Mouse (Mus musculus) stomach, postnatal 0 days (tissue): ENCODE measurements around the gene Nsmce4a.

Experiments
- CTCF ChIP-seq: IDR thresholded peaks from 2 replicates; pipeline ENCODE4 v1.5.1; 2016; ENCODE audit warnings: antibody characterized with exemption, low read depth, mild to moderate bottlenecking, moderate library complexity
- EP300 ChIP-seq: optimal IDR thresholded peaks from 2 replicates; pipeline ENCODE3; 2016; ENCODE audit warnings: antibody characterized with exemption

DNA sequence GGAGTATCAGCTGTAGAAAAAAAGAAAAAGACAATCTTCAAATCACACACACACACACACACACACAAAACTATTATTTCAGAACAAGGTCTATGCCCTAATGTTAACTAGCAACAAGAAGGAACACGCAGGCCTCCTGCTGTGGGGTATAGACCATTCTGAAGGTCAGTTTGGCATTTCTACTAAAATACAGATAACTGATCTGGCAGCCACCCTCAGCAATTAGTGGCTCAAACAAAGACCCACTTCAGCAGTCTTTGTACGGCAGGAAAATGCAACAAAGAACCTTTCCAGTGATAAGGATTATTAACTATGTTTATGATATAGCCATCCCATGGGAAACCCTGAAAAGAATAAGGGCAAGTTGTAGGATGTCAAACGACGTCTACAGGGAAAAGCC is 35.9 kb downstream of the Nsmce4a start:
- TF ChIP-seq CTCF = no peak
- TF ChIP-seq EP300 = no peak
